Mouse (Mus musculus): ENCODE data around the gene Duoxa2. TPM values are rescaled to one million over a fixed set of nuclear protein-coding genes. Genes with fewer than 3 reads are reported as not detected.

Gene Duoxa2
- total RNA-seq (2021) = not detected

GRCm38 (mm10) chr2:122298596-122299490, at the start of gene Duoxa2:
Duoxa2 (plus strand) TSS chr2:122298900.
- DNase-seq = no peak

- DNase-seq = no peak
Measured at GRCm38 (mm10) chr2:122255997-122256396, 42.7 kb upstream of the Duoxa2 start.

- no peak for DNase-seq
Measured at GRCm38 (mm10) chr2:122260729-122261128, 38.0 kb upstream of the Duoxa2 start.

GRCm38 (mm10) chr2:122264690-122265089, 34.0 kb upstream of the Duoxa2 start:
- DNase-seq = no peak

GRCm38 (mm10) chr2:122266407-122267193, 32.1 kb upstream of the Duoxa2 start:
- DNase-seq = no peak

GRCm38 (mm10) chr2:122278769-122279168, 19.9 kb upstream of the Duoxa2 start:
- no peak for DNase-seq

- no peak for DNase-seq
Measured at GRCm38 (mm10) chr2:122284091-122284490, 14.6 kb upstream of the Duoxa2 start.

GRCm38 (mm10) chr2:122286137-122286536, 12.6 kb upstream of the Duoxa2 start:
- DNase-seq = no peak

- no peak for DNase-seq
Measured at GRCm38 (mm10) chr2:122294916-122295315, 3.8 kb upstream of the Duoxa2 start.

GRCm38 (mm10) chr2:122297271-122298095, 1.2 kb upstream of the Duoxa2 start:
- DNase-seq = no peak

GRCm38 (mm10) chr2:122298096-122298499, 602 bp upstream of the Duoxa2 start, which contains the start of gene Duox2:
Duox2 (minus strand) TSS chr2:122298449.
- DNase-seq = no peak

GRCm38 (mm10) chr2:122299911-122300655, 1.4 kb downstream of the Duoxa2 start:
- DNase-seq = no peak

- no peak for DNase-seq
Measured at GRCm38 (mm10) chr2:122300656-122301020, 1.9 kb downstream of the Duoxa2 start.

GRCm38 (mm10) chr2:122301081-122301920, 2.6 kb downstream of the Duoxa2 start:
- DNase-seq = no peak

- no peak for DNase-seq
Measured at GRCm38 (mm10) chr2:122301921-122302573, 3.3 kb downstream of the Duoxa2 start.

GRCm38 (mm10) chr2:122302574-122303241, 4.0 kb downstream of the Duoxa2 start:
- DNase-seq = no peak

GRCm38 (mm10) chr2:122304544-122304943, 5.8 kb downstream of the Duoxa2 start:
- DNase-seq = no peak

GRCm38 (mm10) chr2:122305097-122305892, 6.6 kb downstream of the Duoxa2 start:
- no peak for DNase-seq

GRCm38 (mm10) chr2:122306184-122306583, 7.5 kb downstream of the Duoxa2 start:
- no peak for DNase-seq

All from layer of hippocampus, postnatal 36 days (tissue).